Mouse (Mus musculus) forebrain, embryonic 16.5 days (tissue): ENCODE measurements at regions not wholly inside any gene's neighbourhood (a gene's known extent, or its start where the extent isn't known, plus 50 kb on each side); places are given as distances from the start of the nearest gene placed in this dataset.

ENCODE experiments used
- ATAC-seq: fragments of 200-750 bp; cut with Nextera tagmentation; 2 replicates; pipeline ENCODE4 v1.8.0; 2017; ENCODE audit warnings: mild to moderate bottlenecking, moderate library complexity
- H3K27ac ChIP-seq: fragments of 300-500 bp; sonication (generic); 2 replicates; pipeline ENCODE4 v1.5.1; 2014; ENCODE audit warnings: low read length, control low read depth
- H3K27me3 ChIP-seq: fragments of 300-500 bp; sonication (generic); replicated peaks from 2 replicates; pipeline ENCODE4 v1.6.1; 2014; ENCODE audit warnings: low read length; ENCODE audit not compliant: control insufficient read depth, insufficient read depth
- H3K36me3 ChIP-seq: fragments of 300-500 bp; sonication (generic); 2 replicates; pipeline ENCODE4 v1.6.1; 2014; ENCODE audit not compliant: control insufficient read depth, insufficient read depth
- H3K4me1 ChIP-seq: fragments of 300-500 bp; sonication (generic); replicated peaks from 2 replicates; pipeline ENCODE4 v1.6.1; 2014; ENCODE audit warnings: low read length; ENCODE audit not compliant: control insufficient read depth, insufficient read depth
- H3K4me2 ChIP-seq: fragments of 300-500 bp; sonication (generic); 2 replicates; pipeline ENCODE4 v1.6.1; 2014; ENCODE audit warnings: mild to moderate bottlenecking, low read length, control low read depth
- H3K4me3 ChIP-seq: fragments of 300-500 bp; sonication (generic); replicated peaks from 2 replicates; pipeline ENCODE4 v1.5.1; 2014; ENCODE audit warnings: mild to moderate bottlenecking, low read length, control low read depth
- H3K9ac ChIP-seq: fragments of 300-500 bp; sonication (generic); replicated peaks from 2 replicates; pipeline ENCODE4 v1.6.1; 2014; ENCODE audit warnings: low read depth, low read length, control low read depth
- H3K9me3 ChIP-seq: fragments of 300-500 bp; sonication (generic); 2 replicates; pipeline ENCODE4 v1.6.1; 2016; ENCODE audit warnings: low read length; ENCODE audit not compliant: control insufficient read depth
- WGBS: fragments of 180-500 bp; shearing (Covaris S2); extraction: QIAGEN DNeasy Blood & Tissue Kit; methylation state at CpG from one replicate; pipeline ENCODE4 v1.1.7; 2014; 5-methylcytosine and 5-hydroxymethylcytosine counted together

DNA sequence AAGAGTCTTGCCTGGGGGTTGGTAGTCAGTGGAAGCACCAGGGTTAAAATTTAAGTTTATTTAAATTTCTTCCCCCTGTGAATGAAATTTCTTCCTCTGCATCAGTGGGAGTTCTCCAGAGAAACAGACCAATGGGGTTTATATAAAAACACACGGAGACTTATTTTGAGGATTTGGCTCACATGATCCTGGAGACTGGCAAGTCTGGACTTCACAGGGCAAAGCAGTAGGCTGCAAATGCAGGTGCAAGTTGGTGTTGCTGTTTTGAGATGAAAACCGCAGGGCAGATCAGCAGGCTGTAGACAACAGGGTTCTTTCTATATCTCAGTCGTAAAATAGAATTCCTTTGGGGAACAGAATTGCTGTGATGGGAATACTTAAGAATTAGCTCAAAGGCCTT, 137.3 kb upstream of the Il12b start:
- 89% methylated on average over 3 of the region's 3 CpGs for WGBS

DNA sequence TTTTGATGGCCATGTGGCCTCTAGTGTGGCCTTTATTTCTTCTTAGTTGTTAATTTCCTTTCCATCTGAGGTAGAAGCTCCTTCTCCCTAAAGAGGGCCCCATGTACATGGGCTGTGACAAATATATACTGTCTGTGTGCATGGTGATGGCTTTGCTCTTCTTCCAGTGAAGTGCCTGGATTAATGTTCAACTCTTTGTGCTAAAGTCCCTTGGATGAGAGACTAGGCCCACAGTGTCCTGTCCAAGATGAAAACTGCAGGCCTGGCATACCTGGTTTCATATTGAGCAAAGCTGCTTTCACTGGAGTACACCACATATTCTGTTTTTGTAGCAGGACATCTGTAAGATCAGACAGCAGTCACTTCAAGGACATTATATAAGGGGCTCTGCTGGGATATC, 127.6 kb upstream of the Il12b start:
- no peaks in the 10 kb centered on the region for H3K27me3 ChIP-seq
- H3K27ac ChIP-seq: no peak overlapping the region
- no peak overlapping the region for H3K9ac ChIP-seq
- no peaks in the 10 kb centered on the region for H3K9me3 ChIP-seq
- no peaks in the 10 kb centered on the region for H3K4me1 ChIP-seq
- ATAC-seq: no peak
- H3K36me3 ChIP-seq: no peaks in the 10 kb centered on the region
- no peak overlapping the region for H3K4me3 ChIP-seq
- H3K4me2 ChIP-seq: no peak overlapping the region

More for the DNA sequence above, 137.3 kb upstream of the Il12b start:
- Histone ChIP-seq H3K27me3 (no peaks in the 10 kb centered on the region), H3K4me2 (no peak overlapping the region), H3K9ac (no peak overlapping the region), H3K27ac (no peak overlapping the region), H3K9me3 (no peaks in the 10 kb centered on the region), H3K36me3 (no peaks in the 10 kb centered on the region), H3K4me1 (no peaks in the 10 kb centered on the region), H3K4me3 (no peak overlapping the region)
- ATAC-seq: no peak

DNA sequence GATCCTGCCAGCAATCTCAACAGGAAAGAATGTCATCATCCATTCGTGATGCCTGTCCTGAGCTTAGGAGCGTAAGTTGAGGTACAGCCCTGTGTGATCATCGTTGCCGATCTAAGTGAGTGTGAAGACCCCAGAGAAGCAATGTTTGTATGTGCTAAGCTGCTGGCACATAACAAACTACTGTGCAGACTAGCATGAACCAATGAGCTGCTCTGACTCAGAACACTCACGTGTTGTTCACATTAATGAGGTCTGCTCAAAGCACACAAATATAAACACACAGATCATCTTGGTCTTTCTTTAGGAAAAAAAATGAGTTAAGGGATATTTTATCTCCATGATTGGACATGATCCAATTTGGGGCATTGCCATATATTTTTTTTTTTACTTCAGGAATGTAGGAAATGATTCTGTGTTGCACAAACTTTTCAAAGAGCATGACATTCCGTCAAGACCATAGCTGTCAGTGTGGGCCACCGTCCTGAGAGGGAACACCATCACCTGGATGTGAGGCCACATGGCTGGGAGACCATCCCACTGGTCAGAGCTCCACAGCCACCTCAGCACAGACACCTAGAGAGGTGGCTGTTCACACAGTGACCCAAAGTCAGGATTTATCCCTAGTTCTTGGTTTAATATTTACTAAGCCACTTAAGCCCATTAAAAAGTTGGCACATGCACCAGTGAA, 121.2 kb upstream of the Il12b start:
- Histone ChIP-seq H3K36me3 (no peaks in the 10 kb centered on the region), H3K4me3 (no peak overlapping the region), H3K9me3 (no peaks in the 10 kb centered on the region), H3K27ac (no peak overlapping the region), H3K4me1 (no peaks in the 10 kb centered on the region), H3K9ac (no peak overlapping the region), H3K4me2 (no peak overlapping the region), H3K27me3 (no peaks in the 10 kb centered on the region)
- 84% methylated on average over 7 of the region's 7 CpGs for WGBS
- no peak for ATAC-seq

DNA sequence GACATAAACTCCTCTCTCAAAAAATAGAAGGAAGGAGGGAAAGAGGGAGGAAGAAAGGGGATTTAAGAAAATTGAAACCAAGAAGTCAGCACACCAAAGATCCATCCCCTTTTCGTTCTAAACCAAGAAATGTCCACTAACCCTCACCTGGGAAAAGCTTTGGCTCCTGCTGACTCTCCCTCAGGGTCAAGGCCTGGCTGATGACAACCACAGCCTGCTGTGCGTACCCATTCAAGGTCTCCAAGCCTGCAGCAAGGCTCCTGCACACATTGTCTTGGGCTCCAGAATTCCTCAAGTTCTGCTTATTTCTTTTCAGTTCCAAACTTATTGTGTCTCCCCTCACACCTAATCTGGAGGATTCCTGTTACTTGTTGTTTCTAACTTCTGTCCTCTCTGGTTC, 113.9 kb upstream of the Il12b start:
- no peak for ATAC-seq
- 79% methylated on average over 2 of the region's 2 CpGs for WGBS

DNA sequence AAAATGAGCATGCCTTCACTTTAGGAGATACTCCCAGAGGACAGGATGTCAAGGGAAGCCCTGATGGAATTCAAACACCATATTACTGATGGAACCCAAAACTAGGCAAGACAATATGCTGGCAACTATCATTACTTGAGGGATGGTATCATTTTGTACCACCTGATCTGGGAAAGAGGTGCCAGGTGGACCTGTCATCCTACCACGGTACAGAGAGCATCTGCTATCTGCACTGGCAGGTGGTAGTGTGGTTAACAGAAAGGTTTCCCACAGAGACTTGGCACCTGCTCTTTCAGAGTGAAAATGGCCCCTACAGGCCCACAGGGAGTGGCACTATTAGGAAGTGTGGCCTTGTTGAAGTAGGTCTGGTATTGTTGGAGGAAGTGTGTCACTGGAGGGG, 111.0 kb upstream of the Il12b start:
- WGBS: 78% methylated on average over 1 of the region's 1 CpGs
- Histone ChIP-seq H3K4me1 (no peaks in the 10 kb centered on the region), H3K36me3 (no peaks in the 10 kb centered on the region), H3K27ac (no peak overlapping the region), H3K4me2 (no peak overlapping the region), H3K9me3 (no peaks in the 10 kb centered on the region), H3K27me3 (no peaks in the 10 kb centered on the region), H3K4me3 (no peak overlapping the region), H3K9ac (no peak overlapping the region)
- no peak for ATAC-seq

More for the DNA sequence above, 113.9 kb upstream of the Il12b start:
- no peak overlapping the region for H3K4me2 ChIP-seq
- H3K36me3 ChIP-seq: no peaks in the 10 kb centered on the region
- H3K9me3 ChIP-seq: no peaks in the 10 kb centered on the region
- H3K4me3 ChIP-seq: no peak overlapping the region
- no peak overlapping the region for H3K9ac ChIP-seq
- H3K27ac ChIP-seq: no peak overlapping the region
- no peaks in the 10 kb centered on the region for H3K27me3 ChIP-seq
- no peaks in the 10 kb centered on the region for H3K4me1 ChIP-seq

DNA sequence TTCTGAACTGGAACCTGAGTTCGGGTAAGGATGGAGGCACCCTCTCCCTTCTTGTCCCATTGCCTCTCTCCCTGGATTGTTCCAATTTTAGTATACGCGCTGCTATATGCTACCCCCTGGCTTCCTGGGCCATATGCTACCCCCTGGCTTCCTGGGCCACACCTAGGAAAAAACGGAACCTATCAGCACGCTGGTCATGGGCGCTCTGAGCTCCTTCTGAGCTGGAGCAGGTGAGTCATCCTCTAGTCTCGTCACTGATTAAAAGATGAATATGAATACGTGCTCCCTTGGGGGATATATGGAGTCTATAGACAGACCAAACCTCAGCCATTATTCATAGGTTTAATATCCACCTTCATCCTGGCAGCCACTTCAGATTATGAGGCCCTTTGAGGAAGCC, 96.1 kb upstream of the Il12b start:
- Histone ChIP-seq H3K27ac (no peak overlapping the region), H3K4me1 (no peaks in the 10 kb centered on the region), H3K4me2 (no peak overlapping the region), H3K9ac (no peak overlapping the region), H3K4me3 (no peak overlapping the region), H3K36me3 (no peaks in the 10 kb centered on the region), H3K27me3 (no peaks in the 10 kb centered on the region), H3K9me3 (no peaks in the 10 kb centered on the region)
- WGBS: 91% methylated on average over 8 of the region's 8 CpGs
- no peak for ATAC-seq

DNA sequence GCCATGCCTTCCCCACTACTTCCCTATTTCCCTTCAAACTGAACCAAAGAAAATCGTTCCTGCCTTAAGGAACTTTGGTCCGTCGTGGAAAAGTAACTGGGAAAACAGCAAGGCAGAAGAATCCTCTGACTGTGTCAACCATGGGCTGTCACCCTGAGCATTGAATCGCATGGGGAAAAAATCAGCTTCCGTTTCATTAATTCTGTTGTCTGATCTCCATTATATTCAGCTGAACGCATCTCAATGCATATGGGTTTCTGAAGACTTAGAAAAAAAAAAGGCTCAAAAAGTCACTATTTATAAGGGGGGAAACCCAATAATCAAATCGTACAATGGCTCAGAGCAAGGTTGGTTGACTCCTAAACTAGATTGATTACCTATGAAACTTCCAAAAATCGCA, 83.8 kb upstream of the Il12b start:
- ATAC-seq: no peak
- WGBS: 16% methylated on average over 8 of the region's 8 CpGs
- H3K27ac ChIP-seq: no peak overlapping the region
- no peak overlapping the region for H3K9ac ChIP-seq
- H3K36me3 ChIP-seq: no peaks in the 10 kb centered on the region
- H3K4me1 ChIP-seq: no peaks in the 10 kb centered on the region
- H3K9me3 ChIP-seq: no peaks in the 10 kb centered on the region
- no peak overlapping the region for H3K4me2 ChIP-seq
- H3K27me3 ChIP-seq: no peaks in the 10 kb centered on the region
- H3K4me3 ChIP-seq: no peak overlapping the region

DNA sequence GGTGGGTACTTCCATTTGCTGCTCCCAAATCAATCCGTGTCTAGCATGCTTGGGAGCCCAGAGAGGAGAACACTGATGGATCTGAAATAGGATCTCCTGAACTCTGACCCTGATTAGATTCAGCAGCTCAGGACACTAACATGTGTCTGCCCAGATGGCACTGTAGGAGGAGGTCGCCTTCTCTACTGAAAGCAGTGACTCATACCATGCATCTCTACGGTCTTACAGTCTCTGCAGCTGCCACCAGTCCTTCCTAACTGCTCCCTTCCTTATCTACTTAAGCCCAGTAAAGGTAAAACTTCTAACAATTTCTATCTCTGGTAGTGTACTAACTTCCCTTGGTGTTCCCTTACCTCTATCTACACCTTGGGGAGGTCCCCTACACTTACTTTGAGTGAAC, 80.7 kb upstream of the Il12b start:
- 93% methylated on average over 3 of the region's 3 CpGs for WGBS
- Histone ChIP-seq H3K4me2 (no peak overlapping the region), H3K27me3 (no peaks in the 10 kb centered on the region), H3K27ac (no peak overlapping the region), H3K4me1 (no peaks in the 10 kb centered on the region), H3K9me3 (no peaks in the 10 kb centered on the region), H3K4me3 (no peak overlapping the region), H3K9ac (no peak overlapping the region), H3K36me3 (no peaks in the 10 kb centered on the region)
- ATAC-seq: no peak

DNA sequence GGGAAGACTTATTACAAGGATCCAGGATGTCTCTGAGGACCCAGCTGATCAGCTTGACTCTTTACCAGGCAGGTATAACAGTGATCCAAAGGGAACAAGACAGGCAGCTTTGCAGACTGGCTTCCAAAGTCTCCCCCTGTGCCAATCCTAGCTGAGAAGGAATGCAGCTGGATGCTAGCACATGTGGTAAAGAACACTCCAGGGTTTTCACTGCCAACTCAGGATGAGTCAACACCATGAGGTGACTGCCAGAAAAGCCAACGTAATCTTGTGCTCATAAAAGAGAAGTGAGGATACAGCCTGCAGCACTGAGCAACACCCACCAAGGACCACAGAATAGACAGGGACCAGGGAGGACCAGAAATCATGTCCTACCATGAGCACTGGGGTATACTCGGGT, 76.5 kb upstream of the Il12b start:
- no peaks in the 10 kb centered on the region for H3K4me1 ChIP-seq
- H3K4me3 ChIP-seq: no peak overlapping the region
- H3K27ac ChIP-seq: no peak overlapping the region
- WGBS: 72% methylated on average over 2 of the region's 2 CpGs
- no peaks in the 10 kb centered on the region for H3K27me3 ChIP-seq
- no peaks in the 10 kb centered on the region for H3K9me3 ChIP-seq
- no peak overlapping the region for H3K4me2 ChIP-seq
- H3K9ac ChIP-seq: no peak overlapping the region
- no peak for ATAC-seq
- no peaks in the 10 kb centered on the region for H3K36me3 ChIP-seq

DNA sequence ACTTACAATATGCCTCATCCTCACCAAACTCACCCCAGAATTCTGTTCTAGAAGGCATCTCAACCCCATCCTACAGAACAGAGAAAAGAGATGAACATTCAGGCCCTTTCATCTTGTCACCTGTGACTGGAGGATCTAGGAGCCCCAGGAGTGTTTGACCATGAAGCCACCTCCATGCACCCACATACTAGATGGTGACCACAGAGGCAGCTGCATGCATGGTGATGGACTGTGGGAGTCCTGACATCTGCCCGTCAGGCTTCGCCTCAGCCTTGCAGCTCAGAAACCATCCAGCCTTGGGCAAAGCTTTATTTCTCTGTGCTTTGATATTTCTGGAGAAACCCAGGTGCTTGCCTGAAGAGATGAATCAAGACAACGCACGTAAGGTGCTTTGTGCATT, 74.8 kb upstream of the Il12b start:
- ATAC-seq: no peak
- Histone ChIP-seq H3K9me3 (no peaks in the 10 kb centered on the region), H3K27ac (no peak overlapping the region), H3K4me2 (no peak overlapping the region), H3K4me3 (no peak overlapping the region), H3K9ac (no peak overlapping the region), H3K4me1 (no peaks in the 10 kb centered on the region), H3K36me3 (no peaks in the 10 kb centered on the region), H3K27me3 (no peaks in the 10 kb centered on the region)
- WGBS: 96% methylated on average over 4 of the region's 4 CpGs
